In the genomic region with DNA sequence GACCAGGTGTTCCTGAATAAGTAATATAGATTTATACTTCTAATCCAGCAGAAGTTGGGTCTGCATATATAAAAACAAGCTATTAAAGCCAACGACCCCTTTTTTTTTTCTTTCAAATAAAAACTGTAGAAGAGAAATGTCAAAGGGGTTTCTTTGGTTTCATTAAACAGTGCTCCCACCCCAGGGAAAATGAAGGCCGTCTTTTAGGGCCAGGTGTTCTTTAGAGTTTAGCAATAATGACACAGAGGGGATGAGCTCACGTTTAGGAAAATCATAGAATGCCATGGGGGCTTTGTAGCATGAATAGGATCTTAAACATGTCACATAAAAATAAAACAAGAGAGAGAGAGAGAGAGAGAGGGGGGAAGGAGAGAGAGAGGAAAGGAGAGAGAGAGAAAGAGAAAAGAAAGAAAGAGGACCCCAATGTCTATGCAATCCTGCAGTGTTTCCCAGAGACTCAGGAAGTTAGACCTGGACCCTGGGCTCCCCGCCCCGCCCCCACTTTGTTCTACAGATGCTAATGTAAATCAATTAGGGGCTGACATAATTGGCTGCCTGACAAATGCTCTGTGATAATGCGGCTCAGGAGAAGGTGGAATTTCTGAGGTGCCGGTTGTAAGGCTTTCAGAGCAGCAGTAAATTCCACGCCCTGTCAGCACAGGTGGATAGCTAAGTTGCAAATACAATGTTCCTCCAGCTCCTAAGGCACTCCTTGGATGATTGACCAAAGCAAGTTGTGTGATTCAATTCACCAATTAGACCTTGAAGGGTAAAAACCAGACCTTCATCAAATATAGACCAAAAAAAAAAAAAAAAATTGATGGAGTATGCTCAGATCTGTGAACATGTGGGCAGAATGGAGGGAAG, we compare ENCODE assay signal across 17 mouse cellular contexts.
DNase-seq lines count a peak whose midpoint lies in the region; ATAC-seq and TF ChIP-seq lines count a peak whose summit lies in the region.
"Had no signal": no experiment of that assay in that cellular context is flagged by ENCODE, and none has a peak within 500 bp of the region (broad histone marks: within the 10 kb centered on the region; RNA-seq: fewer than 3 reads in every experiment).

No protein-coding gene starts in this region.

- no peak for ATAC-seq in intestine, embryonic 14.5 days (replicated peaks; ENCODE audit: low FRiP score, low TSS enrichment, low read depth)
- ATAC-seq in intestine, embryonic 16.5 days = no peak
- peak; percentile 48; the same call in 1 of the 2 replicates for ATAC-seq in neural tube, embryonic 12.5 days (ENCODE audit: low FRiP score, low read depth)
- ATAC-seq in liver, postnatal 0 days = no peak
- ATAC-seq: hindbrain, embryonic 16.5 days had no signal

- TF ChIP-seq EP300 in liver, postnatal 0 days (IDR thresholded peaks at IDR 0.05; ENCODE audit: low read depth) = no peak

- H3K9me3 ChIP-seq in intestine, embryonic 14.5 days (ENCODE audit: control insufficient read depth, low read length) = 0 out of 2 replicates have a peak, but pooled peaks cover 2% of the 10 kb centered on the region
- no peaks in the 10 kb centered on the region for H3K9me3 ChIP-seq in intestine, embryonic 16.5 days (ENCODE audit: control insufficient read depth, low read length)
- no peaks in the 10 kb centered on the region for H3K9me3 ChIP-seq in neural tube, embryonic 12.5 days
- H3K9me3 ChIP-seq in liver, postnatal 0 days (ENCODE audit: low read length) = no peaks in the 10 kb centered on the region
- H3K9me3 ChIP-seq: heart, embryonic 15.5 days had no signal

- no peak overlapping the region for H3K4me3 ChIP-seq in intestine, embryonic 14.5 days (ENCODE audit: low read depth, low read length)
- H3K4me3 ChIP-seq in intestine, embryonic 16.5 days (ENCODE audit: low read length) = no peak overlapping the region
- no peak overlapping the region for H3K4me3 ChIP-seq in neural tube, embryonic 12.5 days
- H3K4me3 ChIP-seq in liver, postnatal 0 days (ENCODE audit: low read depth, low read length) = no peak overlapping the region
- H3K4me3 ChIP-seq: heart, embryonic 15.5 days; megakaryocyte, embryonic 14.5 days had no signal

- H3K4me1 ChIP-seq in intestine, embryonic 14.5 days (replicated peaks; ENCODE audit: control insufficient read depth, insufficient read depth, low read length) = no peaks in the 10 kb centered on the region
- H3K4me1 ChIP-seq in intestine, embryonic 16.5 days (ENCODE audit: control insufficient read depth, insufficient read depth, low read length) = no peaks in the 10 kb centered on the region
- H3K4me1 ChIP-seq in neural tube, embryonic 12.5 days = peaks cover 5% of the 10 kb centered on the region; the same call in 1 of the 2 replicates
- no peaks in the 10 kb centered on the region for H3K4me1 ChIP-seq in liver, postnatal 0 days (ENCODE audit: insufficient read depth)
- H3K4me1 ChIP-seq: heart, embryonic 15.5 days; megakaryocyte, embryonic 14.5 days had no signal

- WGBS in intestine, embryonic 14.5 days = 22% methylated on average over 8 of the region's 8 CpGs
- WGBS in intestine, embryonic 16.5 days = 31% methylated on average over 8 of the region's 8 CpGs
- WGBS in neural tube, embryonic 12.5 days = 23% methylated on average over 8 of the region's 8 CpGs
- WGBS in liver, postnatal 0 days (ENCODE audit: insufficient replicate concordance) = 38% methylated on average over 8 of the region's 8 CpGs

- peak; percentile 49 for DNase-seq in intestine, embryonic 14.5 days (ENCODE audit: low spot score)
- DNase-seq in neural tube, embryonic 10.5 days (ENCODE audit: extremely low spot score, low spot score) = no peak
- DNase-seq in forelimb bud, embryonic 11.5 days (ENCODE audit: low read depth, low spot score) = peak; percentile 67
- peak; percentile 58 for DNase-seq in retina, embryonic 14.5 days (ENCODE audit: low spot score)
- DNase-seq in liver, postnatal 0 days = no peak
- DNase-seq in cerebellum, postnatal 4 days (ENCODE audit: low spot score in 2 of 2) = no peak
- DNase-seq: adrenal gland, adult 8-10 months; cerebellum, postnatal 14 days; gastrocnemius, postnatal 36 days; left cerebral cortex, postnatal 4 days; lung, embryonic 14.5 days; thymus, adult 18-20 months had no signal

- no peak overlapping the region for H3K27ac ChIP-seq in intestine, embryonic 14.5 days (ENCODE audit: low read depth)
- H3K27ac ChIP-seq in intestine, embryonic 16.5 days (ENCODE audit: low read length) = no peak overlapping the region
- H3K27ac ChIP-seq in neural tube, embryonic 12.5 days = no peak overlapping the region
- no peak overlapping the region for H3K27ac ChIP-seq in liver, postnatal 0 days (ENCODE audit: low read depth)
- H3K27ac ChIP-seq: heart, embryonic 15.5 days had no signal

- no peak for TF ChIP-seq CTCF in liver, postnatal 0 days (IDR thresholded peaks at IDR 0.05; ENCODE audit: low read depth)

- H3K36me3 ChIP-seq in intestine, embryonic 14.5 days (ENCODE audit: control insufficient read depth, insufficient read depth, low read length) = no peaks in the 10 kb centered on the region
- no peaks in the 10 kb centered on the region for H3K36me3 ChIP-seq in intestine, embryonic 16.5 days (ENCODE audit: control insufficient read depth, insufficient read depth, low read length)
- H3K36me3 ChIP-seq in neural tube, embryonic 12.5 days = no peaks in the 10 kb centered on the region
- H3K36me3 ChIP-seq in liver, postnatal 0 days (replicated peaks; ENCODE audit: insufficient read depth, low read length) = no peaks in the 10 kb centered on the region
- H3K36me3 ChIP-seq: heart, embryonic 15.5 days had no signal

- no peak overlapping the region for H3K4me2 ChIP-seq in intestine, embryonic 14.5 days (ENCODE audit: low read length)
- no peak overlapping the region for H3K4me2 ChIP-seq in intestine, embryonic 16.5 days (ENCODE audit: low read depth, low read length)
- H3K4me2 ChIP-seq in neural tube, embryonic 12.5 days (replicated peaks) = no peak overlapping the region
- no peak overlapping the region for H3K4me2 ChIP-seq in liver, postnatal 0 days (ENCODE audit: low read depth, low read length)
- H3K4me2 ChIP-seq: heart, embryonic 15.5 days; lung, embryonic 14.5 days had no signal

- no peaks in the 10 kb centered on the region for H3K27me3 ChIP-seq in intestine, embryonic 14.5 days (replicated peaks; ENCODE audit: control insufficient read depth, insufficient read depth, low read length)
- H3K27me3 ChIP-seq in intestine, embryonic 16.5 days (replicated peaks; ENCODE audit: control insufficient read depth, insufficient read depth, low read length) = no peaks in the 10 kb centered on the region
- no peaks in the 10 kb centered on the region for H3K27me3 ChIP-seq in neural tube, embryonic 12.5 days (replicated peaks)
- H3K27me3 ChIP-seq in liver, postnatal 0 days (ENCODE audit: insufficient read depth, low read length) = no peaks in the 10 kb centered on the region
- H3K27me3 ChIP-seq: heart, embryonic 15.5 days; megakaryocyte, embryonic 14.5 days had no signal

- no peak overlapping the region for H3K9ac ChIP-seq in intestine, embryonic 14.5 days (ENCODE audit: low read length)
- H3K9ac ChIP-seq in intestine, embryonic 16.5 days (ENCODE audit: low read depth, low read length) = no peak overlapping the region
- no peak overlapping the region for H3K9ac ChIP-seq in neural tube, embryonic 12.5 days
- H3K9ac ChIP-seq in liver, postnatal 0 days (replicated peaks) = no peak overlapping the region
- H3K9ac ChIP-seq: heart, embryonic 15.5 days; lung, embryonic 14.5 days had no signal

Comparison
In these comparisons a context has a peak if more than half of its experiments do, and no peak if none do; other contexts are left out.
1. DNase-seq: peak in intestine, embryonic 14.5 days (single experiment), forelimb bud, embryonic 11.5 days (single experiment) and retina, embryonic 14.5 days (single experiment); none in neural tube, embryonic 10.5 days (single experiment), liver, postnatal 0 days (single experiment) and cerebellum, postnatal 4 days (0 of 2).